Mouse (Mus musculus): Measurements from ENCODE around the gene 2310022A10Rik. TPM values are rescaled to one million over a fixed set of nuclear protein-coding genes. Genes with fewer than 3 reads are reported as not detected.

Gene 2310022A10Rik
- polyA plus RNA-seq, 1 experiment from 2014 or later = 26.4 TPM

GRCm38 (mm10) chr7:27522967-27523366 lies 30.1 kb upstream of the 2310022A10Rik start, which contains the start of gene Hipk4:
Gene Hipk4 (plus strand): TSS chr7:27523267.
- WGBS = 68% methylated on average over 5 of the region's 5 CpGs
- no peaks in the 10 kb centered on the region for H3K36me3 ChIP-seq (replicated peaks; ENCODE audit: control insufficient read depth, insufficient read depth)
- H3K9me3 ChIP-seq (ENCODE audit: control insufficient read depth, low read length) = no peaks in the 10 kb centered on the region
- H3K4me3 ChIP-seq (replicated peaks; ENCODE audit: low read length) = no peak within 1 kb of the TSS
- no peak for ATAC-seq (ENCODE audit: low FRiP score)
- no peak for DNase-seq (ENCODE audit: low spot score)
- H3K4me2 ChIP-seq (replicated peaks) = no peak within 1 kb of the TSS
- no peak within 1 kb of the TSS for H3K9ac ChIP-seq
- no peak within 1 kb of the TSS for H3K27ac ChIP-seq
- no peaks in the 10 kb centered on the region for H3K27me3 ChIP-seq (ENCODE audit: control insufficient read depth, insufficient read depth, low read length)
- H3K4me1 ChIP-seq (replicated peaks; ENCODE audit: control insufficient read depth, insufficient read depth, low read length) = no peaks in the 10 kb centered on the region

GRCm38 (mm10) chr7:27523805-27524204 lies 29.2 kb upstream of the 2310022A10Rik start:
- no peaks in the 10 kb centered on the region for H3K27me3 ChIP-seq (ENCODE audit: control insufficient read depth, insufficient read depth, low read length)
- H3K27ac ChIP-seq = no peak overlapping the region
- no peak overlapping the region for H3K9ac ChIP-seq
- no peaks in the 10 kb centered on the region for H3K9me3 ChIP-seq (ENCODE audit: control insufficient read depth, low read length)
- no peak overlapping the region for H3K4me3 ChIP-seq (replicated peaks; ENCODE audit: low read length)
- H3K36me3 ChIP-seq (replicated peaks; ENCODE audit: control insufficient read depth, insufficient read depth) = no peaks in the 10 kb centered on the region
- no peaks in the 10 kb centered on the region for H3K4me1 ChIP-seq (replicated peaks; ENCODE audit: control insufficient read depth, insufficient read depth, low read length)
- 96% methylated on average over 13 of the region's 13 CpGs for WGBS
- ATAC-seq (ENCODE audit: low FRiP score) (no peak), DNase-seq (ENCODE audit: low spot score) (no peak)
- H3K4me2 ChIP-seq (replicated peaks) = no peak overlapping the region

GRCm38 (mm10) chr7:27526039-27526827 lies 26.8 kb upstream of the 2310022A10Rik start:
- no peak overlapping the region for H3K4me2 ChIP-seq (replicated peaks)
- peak; percentile 94 for DNase-seq (ENCODE audit: low spot score)
- WGBS = 25% methylated on average over 10 of the region's 10 CpGs
- peak; percentile 75 for ATAC-seq (ENCODE audit: low FRiP score)
- no peak overlapping the region for H3K27ac ChIP-seq
- no peaks in the 10 kb centered on the region for H3K9me3 ChIP-seq (ENCODE audit: control insufficient read depth, low read length)
- H3K27me3 ChIP-seq (ENCODE audit: control insufficient read depth, insufficient read depth, low read length) = no peaks in the 10 kb centered on the region
- no peak overlapping the region for H3K9ac ChIP-seq
- H3K36me3 ChIP-seq (replicated peaks; ENCODE audit: control insufficient read depth, insufficient read depth) = peaks cover 14% of the 10 kb centered on the region
- H3K4me3 ChIP-seq (replicated peaks; ENCODE audit: low read length) = no peak overlapping the region
- H3K4me1 ChIP-seq (replicated peaks; ENCODE audit: control insufficient read depth, insufficient read depth, low read length) = no peaks in the 10 kb centered on the region

- peaks cover 42% of the 10 kb centered on the region for H3K36me3 ChIP-seq (replicated peaks; ENCODE audit: control insufficient read depth, insufficient read depth)
- H3K27ac ChIP-seq = no peak overlapping the region
- no peaks in the 10 kb centered on the region for H3K9me3 ChIP-seq (ENCODE audit: control insufficient read depth, low read length)
- 88% methylated on average over 21 of the region's 21 CpGs for WGBS
- no peaks in the 10 kb centered on the region for H3K27me3 ChIP-seq (ENCODE audit: control insufficient read depth, insufficient read depth, low read length)
- DNase-seq (ENCODE audit: low spot score) (no peak), ATAC-seq (ENCODE audit: low FRiP score) (no peak)
- H3K4me2 ChIP-seq (replicated peaks) = no peak overlapping the region
- no peak overlapping the region for H3K9ac ChIP-seq
- H3K4me3 ChIP-seq (replicated peaks; ENCODE audit: low read length) = no peak overlapping the region
- H3K4me1 ChIP-seq (replicated peaks; ENCODE audit: control insufficient read depth, insufficient read depth, low read length) = no peaks in the 10 kb centered on the region
Observed at GRCm38 (mm10) chr7:27529070-27529469, 24.0 kb upstream of the 2310022A10Rik start.

GRCm38 (mm10) chr7:27530937-27531336 lies 22.1 kb upstream of the 2310022A10Rik start:
- no peak overlapping the region for H3K27ac ChIP-seq
- 83% methylated on average over 3 of the region's 3 CpGs for WGBS
- H3K9ac ChIP-seq = no peak overlapping the region
- H3K4me2 ChIP-seq (replicated peaks) = no peak overlapping the region
- no peak overlapping the region for H3K4me3 ChIP-seq (replicated peaks; ENCODE audit: low read length)
- H3K9me3 ChIP-seq (ENCODE audit: control insufficient read depth, low read length) = no peaks in the 10 kb centered on the region
- H3K36me3 ChIP-seq (replicated peaks; ENCODE audit: control insufficient read depth, insufficient read depth) = peaks cover 54% of the 10 kb centered on the region
- DNase-seq (ENCODE audit: low spot score) (no peak), ATAC-seq (ENCODE audit: low FRiP score) (no peak)
- H3K27me3 ChIP-seq (ENCODE audit: control insufficient read depth, insufficient read depth, low read length) = no peaks in the 10 kb centered on the region
- no peaks in the 10 kb centered on the region for H3K4me1 ChIP-seq (replicated peaks; ENCODE audit: control insufficient read depth, insufficient read depth, low read length)

GRCm38 (mm10) chr7:27531707-27532106 lies 21.3 kb upstream of the 2310022A10Rik start:
- ATAC-seq (ENCODE audit: low FRiP score) = no peak
- 94% methylated on average over 10 of the region's 10 CpGs for WGBS
- no peak overlapping the region for H3K9ac ChIP-seq
- no peaks in the 10 kb centered on the region for H3K9me3 ChIP-seq (ENCODE audit: control insufficient read depth, low read length)
- no peaks in the 10 kb centered on the region for H3K4me1 ChIP-seq (replicated peaks; ENCODE audit: control insufficient read depth, insufficient read depth, low read length)
- no peak overlapping the region for H3K4me3 ChIP-seq (replicated peaks; ENCODE audit: low read length)
- peaks cover 62% of the 10 kb centered on the region for H3K36me3 ChIP-seq (replicated peaks; ENCODE audit: control insufficient read depth, insufficient read depth)
- DNase-seq (ENCODE audit: low spot score) = no peak
- H3K27ac ChIP-seq = no peak overlapping the region
- no peaks in the 10 kb centered on the region for H3K27me3 ChIP-seq (ENCODE audit: control insufficient read depth, insufficient read depth, low read length)
- no peak overlapping the region for H3K4me2 ChIP-seq (replicated peaks)

- WGBS = 95% methylated on average over 9 of the region's 9 CpGs
- Histone ChIP-seq H3K27me3 (ENCODE audit: control insufficient read depth, insufficient read depth, low read length) (no peaks in the 10 kb centered on the region), H3K4me2 (replicated peaks) (no peak overlapping the region), H3K4me3 (replicated peaks; ENCODE audit: low read length) (no peak overlapping the region), H3K9ac (no peak overlapping the region), H3K4me1 (replicated peaks; ENCODE audit: control insufficient read depth, insufficient read depth, low read length) (no peaks in the 10 kb centered on the region), H3K27ac (no peak overlapping the region), H3K36me3 (replicated peaks; ENCODE audit: control insufficient read depth, insufficient read depth) (peaks cover 70% of the 10 kb centered on the region), H3K9me3 (ENCODE audit: control insufficient read depth, low read length) (no peaks in the 10 kb centered on the region)
- DNase-seq (ENCODE audit: low spot score) = no peak
- no peak for ATAC-seq (ENCODE audit: low FRiP score)
Observed at GRCm38 (mm10) chr7:27532480-27533050, 20.5 kb upstream of the 2310022A10Rik start.

- H3K27me3 ChIP-seq (ENCODE audit: control insufficient read depth, insufficient read depth, low read length) = no peaks in the 10 kb centered on the region
- no peaks in the 10 kb centered on the region for H3K4me1 ChIP-seq (replicated peaks; ENCODE audit: control insufficient read depth, insufficient read depth, low read length)
- no peak overlapping the region for H3K9ac ChIP-seq
- no peak overlapping the region for H3K4me2 ChIP-seq (replicated peaks)
- H3K4me3 ChIP-seq (replicated peaks; ENCODE audit: low read length) = no peak overlapping the region
- peaks cover 92% of the 10 kb centered on the region for H3K36me3 ChIP-seq (replicated peaks; ENCODE audit: control insufficient read depth, insufficient read depth)
- DNase-seq (ENCODE audit: low spot score) (no peak), ATAC-seq (ENCODE audit: low FRiP score) (no peak)
- H3K27ac ChIP-seq = no peak overlapping the region
- 93% methylated on average over 2 of the region's 2 CpGs for WGBS
- no peaks in the 10 kb centered on the region for H3K9me3 ChIP-seq (ENCODE audit: control insufficient read depth, low read length)
Observed at GRCm38 (mm10) chr7:27535386-27535785, 17.6 kb upstream of the 2310022A10Rik start.

GRCm38 (mm10) chr7:27536618-27537017 lies 16.4 kb upstream of the 2310022A10Rik start:
- Histone ChIP-seq H3K9ac (no peak overlapping the region), H3K9me3 (ENCODE audit: control insufficient read depth, low read length) (no peaks in the 10 kb centered on the region), H3K4me1 (replicated peaks; ENCODE audit: control insufficient read depth, insufficient read depth, low read length) (peaks cover 3% of the 10 kb centered on the region), H3K4me3 (replicated peaks; ENCODE audit: low read length) (no peak overlapping the region), H3K27me3 (ENCODE audit: control insufficient read depth, insufficient read depth, low read length) (no peaks in the 10 kb centered on the region), H3K36me3 (replicated peaks; ENCODE audit: control insufficient read depth, insufficient read depth) (peaks cover 83% of the 10 kb centered on the region), H3K4me2 (replicated peaks) (no peak overlapping the region), H3K27ac (no peak overlapping the region)
- ATAC-seq (ENCODE audit: low FRiP score) = no peak
- no peak for DNase-seq (ENCODE audit: low spot score)
- 90% methylated on average over 6 of the region's 6 CpGs for WGBS

All from hindbrain, embryonic 14.5 days (tissue).